Mouse (Mus musculus): ENCODE measurements around the gene Lamp3. TPM values are rescaled to one million over a fixed set of nuclear protein-coding genes. Genes with fewer than 3 reads are reported as not detected.
"Not testable (repeated sequence)": the region's sequence is repeated elsewhere in the genome, so short reads cannot be mapped to it uniquely, and the experiment has no call there.

The Lamp3 gene
- polyA plus RNA-seq, 1 experiment from 2014 or later, result 0.09 TPM

- not testable (repeated sequence) for H3K36me3 ChIP-seq (ENCODE audit: control insufficient read depth, insufficient read depth, low read length); ATAC-seq (replicated peaks; ENCODE audit: insufficient number of reproducible peaks, low FRiP score, low TSS enrichment); H3K4me1 ChIP-seq (ENCODE audit: control insufficient read depth, insufficient read depth, low read length); H3K4me3 ChIP-seq (ENCODE audit: low read depth, low read length); H3K27me3 ChIP-seq (ENCODE audit: control insufficient read depth, insufficient read depth, low read length); H3K9me3 ChIP-seq (replicated peaks; ENCODE audit: control insufficient read depth, low read length); H3K9ac ChIP-seq (ENCODE audit: low read depth, low read length); H3K4me2 ChIP-seq; H3K27ac ChIP-seq (ENCODE audit: low read depth, low read length)
- 77% methylated on average over 2 of the region's 2 CpGs for WGBS (ENCODE audit: insufficient replicate concordance)
These were observed 94.4 kb downstream of the Lamp3 start, which contains the start of gene Olfr170 for GRCm38 (mm10) chr16:19611782-19612181. Gene Olfr170, minus strand, starts transcription at chr16:19611882.

Other genes with a start within 250 kb of the Lamp3 start
- gene Olfr166, start 222.7 kb downstream of the Lamp3 start, polyA plus RNA-seq (2014; fragmentation: Nextera tagmentation; extraction: Ambion mirVana), result not detected in 2 replicates
- not detected in 2 replicates for gene Olfr167, start 184.1 kb downstream of the Lamp3 start, polyA plus RNA-seq (2014; fragmentation: Nextera tagmentation; extraction: Ambion mirVana)
- not detected in 2 replicates for gene Olfr168, start 170.8 kb downstream of the Lamp3 start, polyA plus RNA-seq (2014; fragmentation: Nextera tagmentation; extraction: Ambion mirVana)
- gene Olfr169, start 134.6 kb downstream of the Lamp3 start, polyA plus RNA-seq (2014; fragmentation: Nextera tagmentation; extraction: Ambion mirVana), result not detected in 2 replicates
- not detected in 2 replicates for gene Olfr170, start 94.5 kb downstream of the Lamp3 start, polyA plus RNA-seq (2014; fragmentation: Nextera tagmentation; extraction: Ambion mirVana)
- not detected in 2 replicates for gene Olfr171, start 76.5 kb downstream of the Lamp3 start, polyA plus RNA-seq (2014; fragmentation: Nextera tagmentation; extraction: Ambion mirVana)
- gene B3gnt5, start 53.8 kb upstream of the Lamp3 start, polyA plus RNA-seq (2014; fragmentation: Nextera tagmentation; extraction: Ambion mirVana), result 22.4 and 28.7 TPM in 2 replicates